Mouse (Mus musculus) heart, postnatal 0 days (tissue): ENCODE data around the gene Prkd1.

Experiments
- CTCF ChIP-seq: IDR thresholded peaks from 2 replicates; pipeline ENCODE4 v1.5.1; 2016; ENCODE audit warnings: antibody characterized with exemption, control low read depth, low read depth
- EP300 ChIP-seq: IDR thresholded peaks from 2 replicates; pipeline ENCODE4 v1.6.1; 2016; ENCODE audit warnings: antibody characterized with exemption, low read depth

- TF ChIP-seq CTCF (no peak), EP300 (no peak)
Measured at GRCm38 (mm10) chr12:50634436-50634835, 14.5 kb downstream of the Prkd1 start.
